Mouse (Mus musculus) monocyte, adult 5-6 weeks (primary cell): Measurements from ENCODE around the gene Sdk1. TPM values are rescaled to one million over a fixed set of nuclear protein-coding genes. Genes with fewer than 3 reads are reported as not detected.

Experiments used
- ATAC-seq: fragments of 153-309, 156-312 bp; replicated peaks from 2 replicates; pipeline ENCODE4 v1.8.0; 2017; ENCODE audit warnings: mild to moderate bottlenecking; ENCODE audit not compliant: low TSS enrichment, insufficient number of reproducible peaks, severe bottlenecking, poor library complexity, low FRiP score
- total RNA-seq: library from RNA; stranded (forward); fragments of 200-1000, 200-491, 200-594 nt; gene quantifications from 3 replicates; pipeline ENCODE4 v1.2.3, GENCODE M21; 2017

The Sdk1 gene
- total RNA-seq, 1 experiment from 2014 or later, result not detected

- ATAC-seq, result no peak
Observed at GRCm38 (mm10) chr5:142001131-142001530, 759.8 kb downstream of the Sdk1 start.

- ATAC-seq, result no peak
Observed at GRCm38 (mm10) chr5:142001973-142002372, 760.7 kb downstream of the Sdk1 start.

- ATAC-seq, result no peak
Observed at GRCm38 (mm10) chr5:142010189-142010588, 768.9 kb downstream of the Sdk1 start.

- ATAC-seq, result no peak
Observed at GRCm38 (mm10) chr5:142017001-142017400, 775.7 kb downstream of the Sdk1 start.

GRCm38 (mm10) chr5:142022877-142023580, 781.7 kb downstream of the Sdk1 start:
- no peak for ATAC-seq

- ATAC-seq, result no peak
Observed at GRCm38 (mm10) chr5:142024448-142024847, 783.2 kb downstream of the Sdk1 start.

- no peak for ATAC-seq
Observed at GRCm38 (mm10) chr5:142036536-142036935, 795.2 kb downstream of the Sdk1 start.

- ATAC-seq, result no peak
Observed at GRCm38 (mm10) chr5:142039236-142039635, 797.9 kb downstream of the Sdk1 start.

- no peak for ATAC-seq
Observed at GRCm38 (mm10) chr5:142039891-142040530, 798.7 kb downstream of the Sdk1 start.

GRCm38 (mm10) chr5:142041226-142041802, 800.0 kb downstream of the Sdk1 start:
- ATAC-seq, result no peak

- ATAC-seq, result no peak
Observed at GRCm38 (mm10) chr5:142061781-142062180, 820.5 kb downstream of the Sdk1 start.

GRCm38 (mm10) chr5:142071322-142071721, 830.0 kb downstream of the Sdk1 start:
- ATAC-seq, result no peak

- no peak for ATAC-seq
Observed at GRCm38 (mm10) chr5:142073901-142074300, 832.6 kb downstream of the Sdk1 start.

GRCm38 (mm10) chr5:142074561-142075500, 833.5 kb downstream of the Sdk1 start:
- ATAC-seq, result no peak

GRCm38 (mm10) chr5:142080661-142081060, 839.4 kb downstream of the Sdk1 start:
- no peak for ATAC-seq

- no peak for ATAC-seq
Observed at GRCm38 (mm10) chr5:142081076-142081475, 839.8 kb downstream of the Sdk1 start.

GRCm38 (mm10) chr5:142096377-142096841, 855.1 kb downstream of the Sdk1 start:
- no peak for ATAC-seq

- ATAC-seq, result no peak
Observed at GRCm38 (mm10) chr5:142100176-142100575, 858.9 kb downstream of the Sdk1 start.

- ATAC-seq, result no peak
Observed at GRCm38 (mm10) chr5:142107434-142107833, 866.1 kb downstream of the Sdk1 start.
